Mouse (Mus musculus): Measurements from ENCODE around the gene Ppm1n.
A peak's percentile ranks its signal among the peaks of the same experiment; 100 is the strongest.

Ppm1n gene

DNA sequence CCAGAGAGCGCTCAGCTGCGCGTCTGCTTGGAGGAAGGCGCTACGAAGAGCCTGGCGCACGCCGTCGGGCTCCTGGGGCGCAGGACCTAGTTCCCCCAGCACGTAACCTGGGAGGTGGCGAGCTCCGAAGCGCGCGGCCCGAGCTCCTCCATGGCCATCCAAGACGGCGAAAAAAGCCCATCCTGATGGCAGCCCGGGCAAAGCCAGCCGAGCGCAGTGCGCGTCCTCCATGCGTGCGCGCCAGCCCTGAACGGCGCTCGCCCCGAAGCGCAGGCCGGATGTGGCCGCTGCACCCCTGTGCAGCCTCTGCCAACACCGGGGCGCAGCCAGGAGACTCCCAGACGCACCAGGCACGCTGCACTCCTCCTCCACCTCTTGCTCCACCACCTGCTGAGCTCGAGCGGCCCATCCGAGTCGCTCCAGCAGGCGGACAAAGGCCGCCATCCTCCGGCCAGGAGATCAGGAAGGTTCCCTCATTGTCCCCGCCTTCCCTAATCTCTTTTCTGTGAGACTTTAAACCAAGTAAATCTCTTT, at the start of gene Ppm1n:
Ppm1n (minus strand) TSS at position 484 of the 534 bp plus-strand sequence.
- DNase-seq (ENCODE audit: low spot score in 2 of 2) = no peak

DNA sequence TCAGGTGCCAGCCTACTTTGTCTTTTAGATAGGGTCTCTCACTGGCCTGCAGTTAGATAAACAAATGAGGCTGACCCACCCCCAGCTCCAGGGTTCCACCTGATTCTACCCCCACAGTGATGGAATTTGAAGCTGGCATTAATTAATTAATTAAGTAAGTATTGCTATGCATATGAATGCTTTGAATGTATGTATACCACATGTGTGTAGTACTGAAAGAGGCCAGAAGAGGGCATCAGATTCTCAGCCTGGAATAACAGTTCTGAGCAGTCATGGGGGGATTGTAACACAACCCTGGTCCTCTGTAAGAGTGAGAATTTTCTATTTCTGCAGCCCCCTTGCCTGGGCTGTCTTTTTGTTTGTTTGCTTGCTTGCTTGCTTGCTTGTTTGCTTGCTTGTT, 48.6 kb upstream of the Ppm1n start:
- no peak for DNase-seq (ENCODE audit: low spot score in 2 of 2)

DNA sequence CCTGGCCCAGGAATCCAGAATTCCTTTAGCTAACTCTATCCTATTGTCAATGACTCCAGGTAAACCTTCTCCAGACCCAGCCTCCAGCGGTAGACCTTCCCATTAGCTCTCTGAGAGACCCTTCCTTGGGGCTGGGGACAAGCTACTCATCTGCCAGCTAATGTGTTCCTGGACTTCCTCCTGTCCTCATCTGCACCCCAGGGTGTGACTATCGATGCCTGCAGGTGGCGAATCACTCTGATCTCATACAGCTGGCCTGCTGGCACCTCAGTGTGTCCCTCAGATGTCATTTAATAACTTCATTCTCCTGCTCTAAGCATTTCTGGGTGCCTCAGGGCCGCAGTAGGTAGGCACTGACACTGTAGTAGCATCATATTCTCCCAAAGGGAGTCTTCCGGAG, 47.9 kb upstream of the Ppm1n start:
- DNase-seq (ENCODE audit: low spot score in 2 of 2) = no peak

DNA sequence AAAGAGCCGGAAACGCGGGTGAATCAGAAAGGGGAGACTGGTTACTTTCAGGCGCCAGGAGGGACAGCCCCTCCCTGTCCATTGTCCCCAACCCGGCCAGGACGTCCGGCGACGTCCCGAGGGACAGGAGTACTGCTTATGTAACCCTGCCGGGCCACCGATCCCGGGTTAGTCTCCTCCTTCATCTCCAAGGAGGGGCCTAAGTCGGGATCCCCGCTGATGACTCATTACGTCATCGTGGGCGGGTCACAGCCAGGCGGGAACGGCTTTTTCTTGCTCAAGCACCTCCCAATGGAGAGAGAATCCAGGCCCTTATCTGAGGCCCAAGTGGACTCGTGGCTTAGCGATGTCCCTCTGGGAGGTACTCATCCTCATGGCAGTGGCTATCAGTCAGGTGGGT, 47.3 kb upstream of the Ppm1n start:
- DNase-seq (ENCODE audit: low spot score in 2 of 2) = peak; percentile 64 to 80

DNA sequence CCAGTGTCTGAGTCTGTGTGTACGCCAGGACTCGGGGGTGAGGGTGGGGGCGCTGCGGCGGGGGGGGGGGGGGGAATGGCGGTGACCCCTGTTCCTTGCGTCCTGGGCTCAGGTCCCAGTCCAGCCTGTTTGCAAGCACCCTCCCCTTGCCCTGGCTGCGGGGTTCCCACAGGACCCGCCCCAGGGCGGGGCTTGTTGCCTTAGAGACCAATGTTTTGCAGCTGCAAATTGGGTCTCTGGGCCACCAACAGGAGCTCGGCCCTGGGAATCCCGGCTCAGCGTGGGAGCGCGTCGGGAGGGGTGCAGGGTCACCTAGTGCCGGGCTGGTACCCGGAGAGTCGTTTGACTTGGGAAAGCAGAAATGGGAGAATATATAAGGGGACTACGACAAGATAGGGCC, 46.5 kb upstream of the Ppm1n start:
- DNase-seq (ENCODE audit: low spot score in 2 of 2) = no peak

DNA sequence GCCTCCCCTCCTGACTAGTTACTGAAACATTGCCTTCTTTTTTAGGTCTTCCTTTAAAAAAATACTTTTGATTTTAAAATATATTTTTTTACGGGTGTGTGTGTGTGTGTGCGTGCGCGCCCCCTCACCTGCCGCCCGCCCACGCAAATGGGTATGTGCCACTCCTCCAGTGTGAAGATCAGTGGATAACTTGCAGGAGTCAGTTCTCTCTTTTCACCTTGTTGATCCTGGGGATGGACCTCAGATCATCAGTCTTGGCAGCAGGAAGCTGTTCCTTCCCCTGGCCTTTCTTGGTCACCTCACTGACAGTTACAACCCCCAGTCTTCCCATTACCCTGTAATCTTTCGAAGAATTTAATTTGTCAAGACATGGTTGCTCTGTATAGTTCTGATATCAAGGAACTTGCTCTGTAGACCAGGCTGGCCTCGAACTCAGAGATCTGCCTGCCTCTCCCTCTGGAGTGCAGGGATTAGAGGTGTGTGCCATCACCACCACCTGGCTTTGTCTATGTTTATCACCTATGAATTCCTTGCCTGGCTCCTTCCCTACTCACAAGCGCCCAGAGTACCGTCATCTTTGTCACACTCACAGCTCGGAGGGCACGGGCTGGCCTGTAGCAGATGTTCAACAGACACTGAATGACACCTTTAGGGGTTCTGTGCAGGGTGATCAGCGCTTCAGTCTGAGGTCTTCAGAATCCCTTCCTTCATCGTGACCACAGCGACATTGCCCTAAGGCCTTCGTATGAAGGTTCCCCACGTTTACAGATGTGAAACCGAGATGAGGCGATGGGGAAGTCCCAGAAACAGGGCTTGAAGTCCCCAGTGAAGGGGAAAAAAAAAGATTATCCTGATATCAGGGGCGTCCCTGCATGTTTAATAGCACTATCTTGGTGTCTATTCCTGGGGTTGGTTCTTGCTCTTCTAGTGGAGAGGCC, 45.7 kb upstream of the Ppm1n start:
- DNase-seq (ENCODE audit: low spot score in 2 of 2) = no peak

DNA sequence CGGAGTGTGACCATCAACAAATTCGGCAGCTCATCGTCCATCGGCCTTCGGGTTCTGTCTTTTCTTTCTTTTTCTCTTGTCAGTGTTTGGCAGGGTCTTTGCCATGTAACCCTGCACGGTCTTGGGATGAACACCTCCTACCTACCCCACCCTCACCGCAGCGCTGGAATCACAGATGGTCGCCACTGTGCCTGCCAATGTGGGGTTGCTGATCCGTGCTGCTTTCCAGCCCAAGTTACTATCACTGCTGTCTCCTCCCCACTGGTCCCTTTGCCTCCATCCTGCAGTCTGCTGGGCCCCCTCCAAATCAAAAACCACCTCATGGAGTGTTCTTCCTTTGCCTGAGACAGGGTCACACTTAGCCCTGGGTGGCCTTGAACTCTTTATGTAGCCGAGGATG, 44.4 kb upstream of the Ppm1n start:
- DNase-seq (ENCODE audit: low spot score in 2 of 2) = no peak

DNA sequence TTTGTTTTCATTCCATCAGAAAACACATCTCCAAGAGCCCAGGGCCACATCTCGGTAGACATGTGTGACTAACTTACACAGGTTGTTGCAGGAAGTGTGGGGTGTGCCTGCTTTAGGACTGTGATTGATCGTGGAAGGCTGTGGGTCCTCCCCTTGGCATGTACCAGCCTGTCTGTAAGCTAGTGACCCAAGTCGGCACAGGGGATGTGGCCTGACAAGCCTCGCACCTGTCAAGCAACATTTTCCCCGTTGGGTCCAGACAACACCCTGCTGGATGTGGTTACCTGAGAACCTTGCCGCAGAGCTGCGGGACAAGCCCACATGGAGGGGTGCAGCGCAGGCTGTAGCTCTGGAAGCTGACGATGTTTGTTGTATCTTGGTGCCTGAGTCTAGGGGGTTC, 42.6 kb upstream of the Ppm1n start:
- DNase-seq (ENCODE audit: low spot score in 2 of 2) = no peak

DNA sequence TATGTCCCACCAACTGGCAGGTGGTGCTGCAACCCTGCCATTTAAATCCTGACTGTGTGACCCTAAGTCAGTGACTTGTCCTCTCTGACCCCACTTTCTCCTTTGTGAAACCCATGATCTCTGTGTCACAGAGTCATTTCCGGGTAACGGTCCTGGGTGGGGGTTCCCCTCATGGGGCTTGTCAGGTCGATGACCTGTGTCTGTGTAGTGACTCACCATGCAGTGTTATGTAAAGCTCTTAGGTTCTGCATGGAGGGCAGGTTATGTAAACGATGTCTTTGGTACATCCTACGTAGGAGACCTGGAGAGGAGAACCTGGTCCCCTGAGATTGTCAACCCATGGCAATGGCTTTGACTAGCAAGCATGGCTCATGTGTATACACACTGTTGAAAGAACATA, 41.6 kb upstream of the Ppm1n start:
- no peak for DNase-seq (ENCODE audit: low spot score in 2 of 2)

DNA sequence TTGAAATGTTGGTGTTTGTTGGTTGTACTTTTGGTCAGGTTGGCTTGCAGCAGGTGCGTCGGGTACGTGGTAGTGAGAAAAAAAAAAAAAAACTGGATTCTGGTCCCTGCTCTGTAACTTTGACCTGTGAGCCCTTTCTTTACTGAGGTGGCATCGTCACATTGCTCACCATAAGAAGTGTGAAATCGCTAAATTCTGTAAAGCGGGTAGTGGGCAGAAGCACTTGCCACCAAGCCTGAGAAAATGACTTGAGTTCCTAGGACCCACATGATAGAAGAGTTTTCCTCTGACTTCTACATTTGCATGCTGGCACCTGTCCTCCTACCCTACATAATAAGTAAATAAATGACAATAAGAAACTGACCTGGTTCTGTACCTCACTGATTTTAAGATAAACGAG, 40.8 kb upstream of the Ppm1n start:
- DNase-seq (ENCODE audit: low spot score in 2 of 2) = no peak

DNA sequence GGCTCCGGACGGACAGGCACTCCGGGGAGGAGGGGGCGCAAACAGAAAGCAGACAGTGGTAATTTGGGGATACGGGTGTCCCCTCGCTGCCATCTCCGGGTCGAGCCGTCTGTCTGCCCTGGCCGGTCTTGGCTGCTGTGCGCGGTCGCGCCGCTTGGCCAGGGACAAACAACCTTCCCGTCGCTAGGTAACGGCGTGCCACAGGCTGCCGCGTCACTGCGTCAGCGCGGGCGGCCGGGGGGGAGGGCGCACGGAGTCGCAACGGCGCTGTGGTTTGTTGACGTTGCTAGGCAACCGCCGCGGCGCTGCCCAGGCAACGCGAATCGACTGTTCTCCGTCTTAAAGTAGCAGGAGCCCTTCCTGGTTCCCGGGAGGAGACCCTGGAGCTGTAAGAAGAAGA, 40.0 kb upstream of the Ppm1n start:
- peak; percentile 82 to 87 for DNase-seq (ENCODE audit: low spot score in 2 of 2)

DNA sequence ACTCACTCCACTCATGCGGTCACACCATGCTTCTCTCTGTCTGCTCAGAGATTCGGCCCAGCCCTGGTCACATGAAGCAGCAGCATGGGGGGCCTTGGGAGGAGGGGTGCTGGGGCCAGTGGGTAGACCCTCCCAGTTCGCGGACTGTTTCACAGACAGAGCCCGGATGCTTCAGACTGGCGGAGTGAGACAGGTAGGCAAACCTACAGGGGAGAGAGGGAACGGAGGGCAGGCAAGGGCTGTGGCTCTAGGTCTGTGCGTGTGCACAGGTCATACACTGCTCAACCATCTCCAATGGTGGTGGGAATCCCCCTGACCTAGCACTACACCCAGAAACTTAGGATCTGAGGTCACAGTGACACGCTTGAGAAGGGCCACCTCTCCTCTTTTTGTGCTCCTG, 39.6 kb upstream of the Ppm1n start:
- DNase-seq (ENCODE audit: low spot score in 2 of 2) = no peak

DNA sequence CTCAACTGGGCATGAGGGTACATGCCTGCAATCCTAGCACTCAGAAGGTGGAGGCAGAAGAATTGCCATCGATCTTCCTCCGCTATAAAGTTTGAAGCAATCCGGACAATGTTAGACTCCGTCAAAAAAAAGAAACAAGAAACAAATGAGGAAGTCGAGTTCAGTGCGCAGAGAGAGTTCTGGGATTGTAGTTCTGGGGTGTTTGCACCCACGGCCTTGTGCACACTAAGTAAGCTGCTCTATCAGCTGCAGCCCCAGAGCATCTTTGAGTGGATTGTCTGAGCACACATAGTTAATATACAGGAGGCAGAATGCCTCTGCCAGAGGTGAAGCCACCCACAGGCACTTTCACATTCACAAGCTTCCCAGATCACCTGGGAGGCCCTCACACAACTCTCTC, 38.8 kb upstream of the Ppm1n start:
- no peak for DNase-seq (ENCODE audit: low spot score in 2 of 2)

DNA sequence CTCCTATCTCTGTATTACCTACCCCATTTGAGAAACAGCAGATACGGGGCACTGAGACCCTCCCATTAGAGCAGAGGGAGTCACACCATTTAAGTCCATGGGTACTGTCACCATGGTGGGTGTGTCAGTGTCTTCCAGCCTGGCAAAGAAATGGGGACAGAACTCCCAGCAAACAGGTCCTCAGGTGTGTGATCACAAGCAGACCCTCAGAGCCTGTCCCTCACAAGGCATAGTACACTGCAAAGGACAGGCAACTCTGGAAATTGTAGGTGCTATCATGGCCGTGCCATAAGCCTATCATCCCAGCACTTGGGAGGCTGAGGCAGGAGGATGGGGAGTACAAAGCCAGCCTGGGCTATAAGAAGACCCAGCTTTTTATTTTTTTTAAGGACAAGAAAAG, 38.3 kb upstream of the Ppm1n start:
- no peak for DNase-seq (ENCODE audit: low spot score in 2 of 2)

DNA sequence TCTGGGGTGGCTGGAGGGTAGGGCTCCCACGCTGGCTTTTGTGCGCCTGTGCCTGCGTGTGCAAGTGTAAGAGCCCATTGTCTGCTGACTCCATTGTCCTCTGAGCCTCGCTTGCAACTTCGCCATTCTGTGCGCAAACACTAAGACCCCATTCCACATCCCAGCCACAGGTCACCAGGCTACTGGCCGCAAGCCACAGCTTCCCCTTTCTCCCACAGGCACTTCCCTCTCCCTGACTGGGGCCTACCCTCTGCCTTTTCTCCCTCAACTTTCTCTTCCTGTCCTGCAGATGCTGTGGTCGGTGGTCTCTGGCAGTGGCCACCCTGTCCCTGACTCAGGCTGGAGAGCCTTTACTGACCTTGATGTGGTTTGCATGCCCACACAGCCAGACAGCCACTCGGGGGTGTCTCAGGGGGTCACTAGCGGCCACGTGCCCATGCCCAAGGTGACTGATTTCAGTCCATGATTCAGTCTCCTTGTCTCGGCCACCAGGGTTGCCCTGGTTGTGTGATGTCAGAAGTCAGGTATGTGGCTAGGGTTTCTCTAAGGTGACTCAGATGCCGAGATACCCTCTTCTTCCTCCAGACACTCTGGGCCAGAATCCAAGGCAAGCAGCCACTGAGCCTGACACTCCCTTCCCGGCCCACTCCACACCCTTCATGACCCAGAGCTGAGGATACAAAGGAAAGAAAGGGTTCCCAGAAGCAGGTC, 36.7 kb upstream of the Ppm1n start:
- no peak for DNase-seq (ENCODE audit: low spot score in 2 of 2)

DNA sequence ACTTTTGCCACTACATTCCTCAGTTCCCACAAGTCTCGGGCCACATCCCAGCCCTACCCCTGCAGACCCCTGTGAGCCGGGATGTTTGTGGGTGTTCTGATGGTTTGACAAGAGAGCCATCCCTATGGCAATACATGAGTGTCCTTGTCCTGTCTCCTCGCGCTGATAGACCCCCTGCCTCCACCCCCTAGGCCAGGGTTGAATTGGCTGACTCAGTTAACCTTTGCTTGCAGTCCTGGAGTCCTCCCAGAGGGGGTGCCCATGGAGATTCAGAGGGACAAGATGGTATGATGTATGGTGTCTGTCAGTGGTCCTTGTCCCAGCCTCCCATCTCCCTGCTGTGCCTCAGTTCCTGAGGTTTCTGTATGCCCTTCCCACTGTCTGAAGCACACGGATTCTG, 34.2 kb upstream of the Ppm1n start:
- DNase-seq (ENCODE audit: low spot score in 2 of 2) = no peak

DNA sequence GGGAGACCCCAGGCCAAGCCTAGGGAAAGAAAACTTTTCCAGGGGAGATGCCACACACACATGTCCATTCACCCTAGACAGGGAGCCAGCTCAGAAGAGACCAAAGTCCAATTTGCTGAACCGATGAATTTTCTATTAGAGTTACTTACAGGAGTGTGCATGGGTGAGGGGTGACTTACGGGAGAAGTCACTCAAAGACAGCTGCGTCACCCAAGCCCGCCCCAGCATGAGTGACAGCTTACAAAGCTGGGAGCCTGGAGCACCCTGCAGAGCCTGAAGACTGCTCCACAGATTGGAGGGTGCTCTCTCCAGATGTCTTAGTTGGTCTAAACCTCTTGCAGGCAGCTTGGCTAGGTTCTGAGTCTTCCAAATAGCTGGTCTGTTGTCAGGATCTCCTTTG, 32.1 kb upstream of the Ppm1n start:
- no peak for DNase-seq (ENCODE audit: low spot score in 2 of 2)

DNA sequence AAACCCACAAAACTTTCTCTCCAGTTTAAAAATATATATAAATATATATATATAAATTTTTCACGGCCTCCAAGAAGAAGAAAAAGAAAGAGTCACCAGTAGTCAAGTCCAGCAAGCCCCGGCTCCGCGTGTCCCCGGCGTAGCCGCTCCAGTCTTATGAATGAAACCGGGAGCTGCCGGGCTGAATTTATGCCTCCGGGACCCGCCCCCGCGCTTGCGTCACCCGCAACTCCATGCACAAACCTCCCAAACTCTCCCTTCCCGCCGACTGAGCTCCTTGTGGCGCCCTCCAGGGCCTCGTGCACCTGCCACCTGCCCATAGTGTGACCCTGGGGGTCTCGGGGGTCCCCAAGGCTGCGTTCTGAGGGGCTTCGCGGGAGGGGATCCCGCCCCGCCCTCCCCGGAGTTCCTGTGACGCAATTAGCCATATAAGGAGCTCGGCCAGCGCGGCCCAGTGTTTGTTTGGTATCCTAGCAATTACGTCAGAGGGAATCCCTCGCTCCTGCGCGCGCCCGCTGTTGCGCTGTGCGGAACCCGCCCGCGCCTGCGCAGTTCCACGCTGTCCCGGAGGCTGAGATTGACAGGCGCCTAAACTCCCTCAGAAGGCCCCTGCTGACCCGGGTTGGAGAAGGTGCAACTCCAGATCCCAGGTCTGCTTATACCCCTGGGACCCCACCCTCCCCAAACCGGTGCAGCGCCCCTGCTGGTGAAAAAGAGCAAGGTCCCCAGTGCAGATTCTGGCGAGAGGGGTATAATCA, 30.2 kb upstream of the Ppm1n start, which contains the start of gene Fosb:
Fosb (minus strand) TSS at position 168 of the 758 bp plus-strand sequence.
- peak; percentile 89 to 95 for DNase-seq (ENCODE audit: low spot score in 2 of 2)

DNA sequence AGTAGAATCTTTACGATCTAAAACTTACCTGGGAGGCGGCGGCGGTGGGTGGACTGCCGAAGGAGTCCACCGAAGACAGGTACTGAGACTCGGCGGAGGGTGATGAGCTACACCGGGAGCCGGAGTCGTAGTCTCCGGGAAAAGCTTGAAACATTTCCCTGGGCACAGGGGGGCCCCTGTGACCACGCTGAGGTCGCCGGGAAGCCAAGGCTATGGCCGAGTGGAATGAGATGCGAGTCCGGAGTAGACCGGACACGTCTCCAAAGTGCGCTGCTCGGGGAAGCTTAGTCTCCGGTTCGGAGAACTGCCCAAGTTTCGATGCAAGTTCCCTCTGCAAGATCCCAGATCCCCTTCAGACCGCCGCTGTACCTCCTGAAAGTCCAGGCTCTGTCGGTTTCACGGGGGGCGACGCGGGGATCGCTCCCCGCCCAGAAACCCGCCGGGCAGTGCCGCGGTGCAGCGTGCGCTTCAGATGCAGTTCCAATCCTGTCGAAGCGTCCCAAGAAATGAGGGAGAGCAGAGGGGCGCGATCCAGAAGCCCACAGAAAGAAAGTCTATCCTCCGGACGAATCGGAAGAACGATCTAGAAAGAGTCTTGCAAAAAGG, 29.5 kb upstream of the Ppm1n start:
- no peak for DNase-seq (ENCODE audit: low spot score in 2 of 2)

DNA sequence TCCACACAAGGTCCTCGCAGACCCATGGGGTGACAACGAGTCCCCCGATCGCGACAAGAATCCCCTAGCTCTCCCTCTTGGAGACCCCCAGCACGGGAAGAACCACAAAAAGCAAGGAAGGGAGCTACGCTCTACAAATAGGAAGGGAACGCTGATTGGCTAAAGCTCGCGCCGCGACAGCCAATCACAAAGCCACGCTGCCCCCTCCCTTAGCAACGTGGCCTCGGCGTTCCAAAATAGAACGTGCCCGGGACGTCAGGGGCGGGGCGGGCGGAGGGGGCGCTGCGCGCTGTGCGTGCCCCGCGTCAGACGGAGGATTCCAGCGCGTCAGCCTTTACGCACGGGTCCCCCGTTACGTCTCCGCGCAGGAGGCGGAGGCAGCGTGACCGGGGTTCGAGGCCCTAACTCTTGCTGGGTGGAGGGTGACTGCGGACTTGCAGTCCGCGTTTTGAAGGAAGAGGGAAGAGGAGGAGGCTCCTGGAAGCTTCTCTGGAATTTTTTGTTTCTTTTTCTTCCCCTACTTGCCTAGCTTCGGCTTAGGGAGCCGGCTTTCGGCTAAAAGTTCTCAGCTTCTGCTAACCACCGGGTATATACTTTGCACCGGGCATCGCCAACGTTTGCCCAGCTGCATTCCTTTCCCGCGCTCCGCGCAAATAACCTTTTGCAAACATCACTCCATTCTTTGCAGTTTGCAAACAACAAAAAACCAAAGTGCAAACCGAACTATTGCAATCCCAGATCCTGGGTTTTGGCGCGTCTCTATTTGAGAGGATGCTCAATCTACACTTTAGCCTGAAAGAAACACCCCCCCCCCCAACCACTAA, 28.8 kb upstream of the Ppm1n start:
- peak; percentile 92 to 93 for DNase-seq (ENCODE audit: low spot score in 2 of 2)

Measured in frontal cortex, postnatal 25 days (tissue).